Mouse (Mus musculus) heart, embryonic 14.5 days (tissue): ENCODE measurements around the gene Zfp94. TPM values are rescaled to one million over a fixed set of nuclear protein-coding genes. Genes with fewer than 3 reads are reported as not detected.

Source experiments
- ATAC-seq: fragments of 200-750 bp; cut with Nextera tagmentation; 2 replicates; pipeline ENCODE4 v1.8.0; 2017; ENCODE audit warnings: low read depth, moderate TSS enrichment; ENCODE audit not compliant: insufficient number of reproducible peaks, insufficient read depth, low FRiP score
- H3K27ac ChIP-seq, 2 experiments: fragments of 200-500 bp in 1 of 2; fragments of 300-500 bp in 1 of 2; sonication (generic) in 1 of 2; replicated peaks in 1 of 2; 2 replicates each; pipeline ENCODE4 v1.5.1; 2012 to 2014; ENCODE audit warnings: low read depth in 2 of 2, low read length in 2 of 2, control low read depth in 1 of 2, mild to moderate bottlenecking in 1 of 2, mixed read lengths in 1 of 2; ENCODE audit not compliant: control insufficient read depth in 1 of 2, insufficient read depth in 1 of 2
- H3K27me3 ChIP-seq: fragments of 300-500 bp; sonication (generic); 2 replicates; pipeline ENCODE4 v1.6.1; 2014; ENCODE audit warnings: mild to moderate bottlenecking, low read length, control low read depth; ENCODE audit not compliant: control insufficient read depth, insufficient read depth
- H3K36me3 ChIP-seq: fragments of 300-500 bp; sonication (generic); 2 replicates; pipeline ENCODE4 v1.6.1; 2014; ENCODE audit warnings: mild to moderate bottlenecking, control low read depth, low read length, mixed read lengths; ENCODE audit not compliant: control insufficient read depth, insufficient read depth
- H3K4me1 ChIP-seq, 2 experiments: fragments of 200-500 bp in 1 of 2; fragments of 300-500 bp in 1 of 2; sonication (generic) in 1 of 2; 2 replicates each; pipeline ENCODE4 v1.6.1; 2012 to 2014; ENCODE audit warnings: low read length in 2 of 2, control low read depth in 1 of 2, mixed read lengths in 1 of 2; ENCODE audit not compliant: control insufficient read depth in 2 of 2, insufficient read depth in 2 of 2
- H3K4me2 ChIP-seq: fragments of 300-500 bp; sonication (generic); 2 replicates; pipeline ENCODE4 v1.6.1; 2014; ENCODE audit warnings: mild to moderate bottlenecking, low read length
- H3K4me3 ChIP-seq, 2 experiments: fragments of 200-500 bp in 1 of 2; fragments of 300-500 bp in 1 of 2; sonication (generic) in 1 of 2; 2 replicates each; pipeline ENCODE4 v1.5.1; 2012 to 2014; ENCODE audit warnings: low read length in 2 of 2, mild to moderate bottlenecking in 2 of 2, control low read depth in 1 of 2, low read depth in 1 of 2, moderate library complexity in 1 of 2; ENCODE audit not compliant: control insufficient read depth in 1 of 2, insufficient read depth in 1 of 2
- H3K9ac ChIP-seq: fragments of 300-500 bp; sonication (generic); 2 replicates; pipeline ENCODE4 v1.6.1; 2014; ENCODE audit warnings: mild to moderate bottlenecking, low read length
- H3K9me3 ChIP-seq: fragments of 300-500 bp; sonication (generic); 2 replicates; pipeline ENCODE4 v1.6.1; 2016; ENCODE audit warnings: low read length, control low read depth; ENCODE audit not compliant: control insufficient read depth
- WGBS: fragments of 180-500 bp; shearing (Covaris S2); extraction: QIAGEN DNeasy Blood & Tissue Kit; methylation state at CpG from one replicate; pipeline ENCODE4 v1.1.7; 2014; 5-methylcytosine and 5-hydroxymethylcytosine counted together
- polyA plus RNA-seq: library from polyadenylated mRNA; unstranded; fragments of >200 nt; fragmentation: Nextera tagmentation; extraction: Ambion mirVana; gene quantifications from 2 replicates; pipeline ENCODE4 v1.2.1, GENCODE M21; 2014

Gene Zfp94
- 4.5 and 6.3 TPM in 2 replicates for polyA plus RNA-seq

GRCm38 (mm10) chr7:24316567-24317092 is at the start of gene Zfp94:
Zfp94 (minus strand) TSS chr7:24316666.
- Histone ChIP-seq H3K27ac (peak within 1 kb of the TSS; percentile 54 to 91), H3K9ac (peak within 1 kb of the TSS; percentile 87), H3K9me3 (no peaks in the 10 kb centered on the region), H3K4me3 (peak within 1 kb of the TSS; percentile 73 to 83), H3K27me3 (peaks cover 8% of the 10 kb centered on the region; the same call in 1 of the 2 replicates), H3K4me1 (peaks cover 5 to 9% of the 10 kb centered on the region in 2 experiments), H3K36me3 (peaks cover 4% of the 10 kb centered on the region; the same call in 1 of the 2 replicates), H3K4me2 (peak within 1 kb of the TSS; percentile 95)
- WGBS, result under 1% methylated on average over 33 of the region's 33 CpGs
- ATAC-seq, result peak; percentile 93

- Histone ChIP-seq H3K27me3 (no peaks in the 10 kb centered on the region), H3K4me1 (no peaks in the 10 kb centered on the region; a peak in 1 of 4 replicates), H3K27ac (no peak overlapping the region), H3K36me3 (no peaks in the 10 kb centered on the region), H3K9me3 (no peaks in the 10 kb centered on the region), H3K4me3 (no peak overlapping the region), H3K4me2 (no peak overlapping the region), H3K9ac (no peak overlapping the region)
- 55% methylated on average over 5 of the region's 5 CpGs for WGBS
- no peak for ATAC-seq
Measured at GRCm38 (mm10) chr7:24365258-24366014, 49.0 kb upstream of the Zfp94 start.

- Histone ChIP-seq H3K36me3 (no peaks in the 10 kb centered on the region), H3K4me2 (no peak overlapping the region), H3K9ac (no peak overlapping the region), H3K4me1 (no peaks in the 10 kb centered on the region; a peak in 1 of 4 replicates), H3K27ac (no peak overlapping the region), H3K27me3 (no peaks in the 10 kb centered on the region), H3K9me3 (no peaks in the 10 kb centered on the region), H3K4me3 (no peak overlapping the region)
- ATAC-seq, result peak; percentile 59; the same call in 1 of the 2 replicates
- 22% methylated on average over 10 of the region's 10 CpGs for WGBS
Measured at GRCm38 (mm10) chr7:24364827-24365226, 48.4 kb upstream of the Zfp94 start.

GRCm38 (mm10) chr7:24363228-24363627 is 46.8 kb upstream of the Zfp94 start:
- no peaks in the 10 kb centered on the region for H3K4me1 ChIP-seq
- H3K36me3 ChIP-seq, result no peaks in the 10 kb centered on the region
- H3K4me3 ChIP-seq, result no peak overlapping the region
- 26% methylated on average over 7 of the region's 7 CpGs for WGBS
- no peak overlapping the region for H3K4me2 ChIP-seq
- no peak overlapping the region for H3K27ac ChIP-seq
- no peak overlapping the region for H3K9ac ChIP-seq
- H3K27me3 ChIP-seq, result no peaks in the 10 kb centered on the region
- no peak for ATAC-seq
- no peaks in the 10 kb centered on the region for H3K9me3 ChIP-seq

- Histone ChIP-seq H3K4me1 (no peaks in the 10 kb centered on the region), H3K27ac (no peak overlapping the region), H3K4me3 (no peak overlapping the region), H3K36me3 (no peaks in the 10 kb centered on the region), H3K9ac (no peak overlapping the region), H3K27me3 (no peaks in the 10 kb centered on the region), H3K4me2 (no peak overlapping the region), H3K9me3 (no peaks in the 10 kb centered on the region)
- WGBS, result 57% methylated on average over 4 of the region's 4 CpGs
- ATAC-seq, result no peak
Measured at GRCm38 (mm10) chr7:24361001-24361400, 44.5 kb upstream of the Zfp94 start.

- Histone ChIP-seq H3K9me3 (no peaks in the 10 kb centered on the region), H3K27me3 (no peaks in the 10 kb centered on the region), H3K4me3 (no peak overlapping the region), H3K27ac (no peak overlapping the region), H3K9ac (no peak overlapping the region), H3K4me2 (no peak overlapping the region), H3K36me3 (no peaks in the 10 kb centered on the region), H3K4me1 (no peaks in the 10 kb centered on the region)
- no peak for ATAC-seq
- WGBS, result 20% methylated on average over 9 of the region's 9 CpGs
Measured at GRCm38 (mm10) chr7:24359269-24359668, 42.8 kb upstream of the Zfp94 start.

- no peaks in the 10 kb centered on the region for H3K36me3 ChIP-seq
- no peak overlapping the region for H3K4me2 ChIP-seq
- ATAC-seq, result no peak
- H3K27ac ChIP-seq, result no peak overlapping the region
- no peak overlapping the region for H3K4me3 ChIP-seq
- 44% methylated on average over 4 of the region's 4 CpGs for WGBS
- H3K9me3 ChIP-seq, result no peaks in the 10 kb centered on the region
- no peaks in the 10 kb centered on the region for H3K27me3 ChIP-seq
- H3K9ac ChIP-seq, result no peak overlapping the region
- H3K4me1 ChIP-seq, result no peaks in the 10 kb centered on the region
Measured at GRCm38 (mm10) chr7:24357899-24358298, 41.4 kb upstream of the Zfp94 start.
